Mouse (Mus musculus) hematopoietic stem cell, adult 5-6 weeks (primary cell): ENCODE data around the gene Adk. TPM values are rescaled to one million over a fixed set of nuclear protein-coding genes. Genes with fewer than 3 reads are reported as not detected.

ENCODE experiments used
- ATAC-seq, 2 experiments: fragments of 125-278 bp in 1 of 2; replicated peaks in 1 of 2; 2 replicates each; pipeline ENCODE4 v1.8.0; 2016 to 2017; ENCODE audit warnings: inconsistent platforms in 2 of 2, mild to moderate bottlenecking in 2 of 2, moderate number of reproducible peaks in 2 of 2, low read depth in 1 of 2, moderate TSS enrichment in 1 of 2; ENCODE audit not compliant: low FRiP score in 2 of 2, poor library complexity in 2 of 2, severe bottlenecking in 2 of 2, insufficient read depth in 1 of 2, low TSS enrichment in 1 of 2
- total RNA-seq: library from RNA; stranded (forward); fragments of 172-1452, 232-1000 nt; gene quantifications from 2 replicates; pipeline ENCODE4 v1.2.3, GENCODE M21; 2017

The Adk gene
- 55.9 and 67.7 TPM in 2 replicates for total RNA-seq

DNA sequence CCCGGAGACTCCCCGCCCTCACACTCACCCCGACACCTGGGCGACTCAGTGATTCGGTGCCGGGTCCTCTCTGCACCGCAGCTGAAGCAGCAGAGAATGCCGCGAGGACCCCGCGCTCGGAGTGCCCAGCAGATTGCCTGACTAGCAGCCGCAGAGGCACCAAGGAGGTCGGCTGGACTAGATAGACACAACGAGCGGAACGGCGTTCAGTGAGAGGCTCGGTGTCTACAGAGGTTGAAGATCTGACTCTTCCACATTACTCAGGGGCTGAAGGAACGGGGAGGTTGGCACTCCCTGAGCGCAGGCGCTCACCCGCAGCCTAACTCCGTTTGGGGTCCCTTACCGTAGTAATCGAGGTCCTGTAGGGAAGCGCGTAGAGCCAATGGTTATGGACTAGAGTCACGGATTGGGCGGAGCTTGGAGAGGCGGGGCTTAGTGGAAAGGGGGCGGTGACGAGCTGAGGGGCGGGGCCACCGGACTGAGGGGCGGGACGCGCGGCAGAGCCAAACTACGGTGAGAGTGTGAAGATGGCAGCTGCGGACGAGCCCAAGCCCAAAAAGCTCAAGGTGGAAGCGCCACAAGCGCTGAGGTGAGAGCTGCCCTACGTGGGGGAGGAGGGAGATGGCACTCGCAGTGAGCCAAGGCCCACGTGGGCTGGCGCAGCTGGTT, at the start of gene Adk, which contains the start of gene Ap3m1:
TSS of gene Adk (plus strand) at position 463 of the 669 bp plus-strand sequence.
TSS of gene Ap3m1 (minus strand) at position 397 of the 669 bp plus-strand sequence.
- peak; percentile 93 to 97 for ATAC-seq

DNA sequence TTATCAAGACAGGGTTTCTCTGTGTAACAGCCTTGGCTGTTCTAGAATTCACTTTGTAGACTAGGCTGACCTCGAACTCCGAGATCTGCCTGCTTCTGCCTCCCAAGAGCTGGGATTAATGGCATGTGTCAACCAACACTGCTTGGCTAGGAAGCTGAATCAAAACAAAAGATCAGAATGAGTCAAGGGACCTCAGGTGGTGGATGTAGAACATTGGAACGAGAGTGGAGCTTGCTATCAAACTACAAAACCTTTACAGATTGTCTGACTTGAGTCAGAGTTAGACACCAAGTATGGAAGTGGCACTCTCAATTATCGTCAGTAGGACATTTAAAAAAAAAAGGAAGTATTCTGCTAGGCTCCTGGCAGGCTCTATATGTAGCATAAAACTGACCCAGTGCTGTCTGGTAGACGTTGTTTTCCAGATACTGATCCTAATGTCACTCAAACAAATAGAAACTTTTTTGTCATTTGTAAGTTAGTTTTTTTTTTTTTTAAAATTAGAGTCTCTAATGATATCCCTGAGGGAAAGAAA, 38.5 kb upstream of the Adk start:
- ATAC-seq: no peak

DNA sequence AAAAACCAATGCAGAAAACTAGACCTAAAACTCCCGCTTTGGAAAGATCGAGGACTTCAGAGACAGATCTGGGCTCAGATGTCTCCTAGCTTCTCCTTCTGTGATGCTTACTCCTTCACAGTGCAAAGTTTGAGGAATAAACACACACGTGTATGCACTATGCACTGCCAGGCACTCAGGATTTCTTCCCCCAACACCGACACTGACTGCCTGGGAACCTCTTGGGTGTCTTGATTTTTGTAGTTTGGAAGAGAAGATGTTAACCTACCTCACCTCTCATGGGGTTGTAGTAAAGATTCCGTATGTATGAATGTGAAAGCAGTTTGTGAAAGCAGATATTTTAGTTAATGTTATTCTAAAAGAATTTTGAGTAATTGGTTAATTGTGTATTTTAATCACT, 34.5 kb upstream of the Adk start:
- ATAC-seq: no peak

DNA sequence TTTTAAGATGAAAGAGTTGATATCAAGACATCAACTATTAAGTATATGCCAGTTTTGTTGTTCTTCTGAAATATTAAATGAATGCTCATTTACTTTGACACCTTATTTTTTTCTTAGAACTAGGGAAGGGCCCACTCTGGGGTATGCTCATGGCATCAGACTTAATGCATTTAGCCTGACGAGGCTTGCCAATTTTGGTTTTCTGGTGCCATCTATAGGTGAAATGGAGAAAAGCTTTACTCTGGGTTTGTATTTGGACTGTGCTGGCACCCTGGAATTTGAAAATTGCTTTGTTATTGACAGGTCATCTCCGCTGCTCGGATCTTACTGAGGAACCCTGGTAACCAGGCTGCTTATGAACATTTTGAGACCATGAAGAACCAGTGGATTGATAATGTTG, 33.4 kb upstream of the Adk start:
- peak; percentile 59 to 69; a peak in 3 of 4 replicates for ATAC-seq

DNA sequence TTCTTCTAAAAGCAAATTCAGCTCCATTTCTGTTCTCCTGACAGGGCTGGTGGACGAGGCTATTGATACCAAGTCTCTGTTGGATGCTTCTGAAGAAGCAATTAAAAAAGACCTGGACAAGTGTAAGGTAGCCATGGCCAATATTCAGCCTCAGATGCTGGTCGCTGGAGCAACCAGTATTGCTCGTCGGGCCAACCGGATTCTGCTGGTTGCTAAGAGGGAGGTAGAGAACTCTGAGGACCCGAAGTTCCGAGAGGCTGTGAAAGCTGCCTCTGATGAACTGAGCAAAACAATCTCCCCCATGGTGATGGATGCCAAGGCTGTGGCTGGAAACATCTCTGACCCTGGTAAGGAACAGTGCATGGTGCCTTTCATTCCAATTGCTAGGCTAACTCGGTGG, 31.9 kb upstream of the Adk start:
- ATAC-seq: no peak

DNA sequence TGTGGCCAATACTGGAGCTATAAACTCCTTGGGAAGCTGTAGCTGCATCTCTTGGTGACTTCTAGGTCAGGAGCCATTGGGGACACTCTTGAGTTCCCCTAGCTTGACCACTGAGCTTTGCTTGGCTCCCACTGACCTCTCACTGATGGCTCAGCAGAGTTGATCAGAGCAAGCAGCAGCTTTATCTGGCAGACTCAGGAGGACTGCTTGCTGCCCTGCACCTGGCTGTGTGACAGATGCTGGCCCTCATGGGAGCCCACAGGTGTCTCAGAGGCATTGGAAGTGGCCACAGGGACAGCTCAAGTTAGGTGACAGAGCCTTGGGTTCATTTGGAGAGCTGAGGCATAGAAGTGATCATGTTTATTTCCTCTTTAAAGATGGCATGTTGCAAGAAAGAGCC, 24.8 kb upstream of the Adk start:
- no peak for ATAC-seq

DNA sequence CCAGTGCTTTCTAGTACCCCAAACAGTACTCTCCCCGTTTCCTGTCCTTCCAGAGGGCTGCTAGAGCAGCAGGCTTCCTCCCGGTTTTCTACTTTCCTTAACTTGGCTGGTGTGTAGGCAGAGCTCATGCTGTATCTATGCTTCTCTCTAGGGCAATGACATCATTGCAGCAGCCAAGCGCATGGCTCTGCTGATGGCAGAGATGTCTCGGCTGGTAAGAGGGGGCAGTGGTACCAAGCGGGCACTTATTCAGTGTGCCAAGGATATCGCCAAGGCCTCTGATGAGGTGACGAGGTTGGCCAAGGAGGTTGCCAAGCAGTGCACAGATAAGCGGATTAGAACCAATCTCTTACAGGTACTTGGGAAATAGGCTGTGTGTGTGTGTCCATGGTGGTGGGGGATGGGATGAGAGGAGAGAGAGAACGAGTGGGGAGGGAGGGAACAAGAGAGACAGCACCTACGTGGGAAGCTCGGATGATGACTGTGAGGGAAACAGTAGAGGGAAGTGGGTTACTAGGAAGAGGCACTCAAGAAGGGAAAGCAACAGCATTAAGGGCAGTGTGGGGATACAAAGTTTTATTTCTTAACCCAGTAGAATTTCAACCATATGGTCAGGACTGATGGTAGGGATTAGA, 23.2 kb upstream of the Adk start:
- ATAC-seq: no peak

GRCm38 (mm10) chr14:21031783-21032511, 20.4 kb upstream of the Adk start:
- peak; percentile 96 to 99 for ATAC-seq

DNA sequence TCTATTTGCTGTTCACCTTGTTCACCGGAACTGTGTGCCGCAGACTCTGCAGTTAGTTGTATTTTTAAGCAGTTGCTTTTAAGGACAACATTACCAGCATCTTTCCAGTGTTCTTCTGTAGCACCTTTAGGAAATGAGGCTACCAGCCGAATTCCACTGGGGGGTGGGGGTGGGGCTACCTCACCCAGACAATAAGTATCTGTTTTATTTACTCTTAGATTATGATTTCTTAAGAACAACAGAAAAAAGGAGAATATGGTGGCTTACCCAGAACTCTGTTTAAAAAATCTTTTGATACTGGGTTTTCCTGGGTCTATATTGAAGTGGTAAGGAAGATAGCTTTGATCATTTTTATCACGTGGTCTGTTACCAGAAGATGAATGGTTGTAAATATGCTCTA, 18.1 kb upstream of the Adk start:
- no peak for ATAC-seq

DNA sequence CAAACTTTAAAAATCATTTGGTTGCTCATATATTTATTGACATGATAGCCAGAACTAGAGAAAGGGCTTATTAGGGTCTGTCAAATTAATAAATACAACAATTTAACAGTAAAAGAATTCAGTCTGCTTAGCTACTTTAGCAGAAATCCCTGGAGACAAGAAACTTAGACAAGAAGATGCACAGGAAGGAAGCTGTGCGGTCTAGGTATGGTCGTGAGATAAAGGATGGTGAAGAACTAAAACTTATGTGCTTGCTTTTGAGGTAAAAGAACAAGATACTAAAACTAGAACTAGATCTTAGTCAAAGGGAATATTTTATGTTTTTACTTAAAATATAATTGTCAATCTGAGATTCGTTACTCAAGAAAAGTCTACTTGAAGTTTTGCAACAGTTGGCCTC, 17.6 kb upstream of the Adk start:
- ATAC-seq: no peak

GRCm38 (mm10) chr14:21039077-21039476, 13.3 kb upstream of the Adk start:
- ATAC-seq: no peak

DNA sequence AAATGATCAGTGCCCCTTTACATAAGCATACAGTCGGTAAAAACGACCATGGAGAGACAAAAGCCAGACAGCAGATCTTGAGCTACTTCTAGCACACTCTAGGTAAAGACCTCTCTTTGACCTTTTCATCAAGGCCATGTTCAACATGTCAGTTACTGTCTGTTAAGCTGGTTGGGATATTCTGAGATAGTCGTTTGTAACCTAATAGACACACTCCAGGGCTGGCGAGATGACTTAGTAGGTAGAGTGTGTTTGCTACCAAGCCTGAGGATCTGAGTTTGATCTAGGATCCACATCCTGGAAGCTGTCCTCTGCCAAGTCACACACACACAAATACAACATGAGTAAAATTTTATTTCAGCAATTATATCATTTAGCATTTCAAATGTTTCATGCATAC, 12.8 kb upstream of the Adk start:
- no peak for ATAC-seq

GRCm38 (mm10) chr14:21047840-21048239, 4.5 kb upstream of the Adk start:
- no peak for ATAC-seq

DNA sequence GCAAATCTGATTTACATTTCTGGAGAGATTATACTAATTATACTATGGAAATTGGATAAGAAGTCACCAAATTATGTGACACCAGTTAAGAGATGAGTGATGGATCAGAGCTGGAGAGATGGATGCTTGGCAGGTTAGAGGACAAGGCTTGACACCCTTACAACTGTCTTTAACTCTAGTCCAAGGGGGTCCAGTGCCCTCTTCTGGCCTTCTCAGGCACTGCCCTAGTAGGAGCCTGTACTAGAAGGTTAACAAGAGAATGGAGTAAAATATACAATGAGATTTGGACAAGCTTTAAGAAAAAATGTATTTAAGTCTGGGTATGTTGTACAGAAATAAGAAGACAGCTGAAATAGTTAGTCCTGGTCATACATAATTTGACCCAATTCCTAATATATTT, 3.5 kb upstream of the Adk start:
- no peak for ATAC-seq

DNA sequence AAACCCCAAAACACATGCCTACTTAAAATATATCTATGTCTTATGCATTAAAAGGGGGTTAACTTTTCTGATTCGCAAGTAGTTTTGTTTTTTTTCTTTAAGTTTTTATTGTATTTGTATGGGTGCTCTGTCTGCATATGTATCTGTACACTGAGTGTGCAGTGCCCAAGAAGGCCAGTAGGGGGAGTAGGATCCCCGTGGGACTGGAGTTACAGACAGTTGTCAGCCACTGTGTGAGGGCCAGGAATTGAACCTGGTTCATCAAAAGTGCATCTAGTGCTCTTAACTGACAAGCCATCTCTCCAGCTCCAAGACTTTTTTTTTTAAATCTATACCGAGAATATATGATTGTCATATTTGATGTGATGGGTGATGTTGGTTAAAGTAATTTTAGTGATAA, 1.6 kb upstream of the Adk start:
- no peak for ATAC-seq

GRCm38 (mm10) chr14:21051380-21052111, 828 bp upstream of the Adk start:
- no peak for ATAC-seq

DNA sequence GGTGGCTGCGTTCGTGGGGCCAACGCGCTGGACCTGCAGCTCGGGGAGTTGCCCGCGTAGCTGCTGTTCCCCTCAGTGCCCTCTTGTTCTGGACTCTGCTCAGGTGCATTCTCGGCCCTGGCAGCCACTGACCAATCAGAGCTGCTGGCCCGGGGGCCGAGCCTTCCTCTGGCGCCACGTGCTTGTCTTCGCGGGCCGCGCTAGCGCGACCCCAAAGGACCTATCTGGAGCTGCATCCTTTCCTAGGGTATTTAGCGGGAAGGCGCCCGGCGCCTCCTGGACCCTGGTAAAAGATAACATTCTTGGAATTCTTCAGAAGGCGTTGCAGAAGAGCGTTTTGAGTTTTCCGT, 382 bp downstream of the Adk start:
- ATAC-seq: peak; percentile 12 to 17; a peak in 1 of 4 replicates

GRCm38 (mm10) chr14:21053151-21053550, 777 bp downstream of the Adk start:
- ATAC-seq: no peak
